Mouse (Mus musculus) midbrain, embryonic 16.5 days (tissue): ENCODE data around the gene Metap1d. TPM values are rescaled to one million over a fixed set of nuclear protein-coding genes. Genes with fewer than 3 reads are reported as not detected.

ENCODE experiments used
- ATAC-seq: fragments of 200-750 bp; cut with Nextera tagmentation; 2 replicates; pipeline ENCODE4 v1.8.0; 2017; ENCODE audit warnings: moderate TSS enrichment
- H3K27ac ChIP-seq: fragments of 300-500 bp; sonication (generic); 2 replicates; pipeline ENCODE4 v1.5.1; 2014; ENCODE audit warnings: mild to moderate bottlenecking, low read length, mixed read lengths
- H3K27me3 ChIP-seq: fragments of 300-500 bp; sonication (generic); 2 replicates; pipeline ENCODE4 v1.6.1; 2014; ENCODE audit warnings: low read depth, low read length, mixed read lengths; ENCODE audit not compliant: control insufficient read depth, insufficient read depth
- H3K36me3 ChIP-seq: fragments of 300-500 bp; sonication (generic); 2 replicates; pipeline ENCODE4 v1.6.1; 2014; ENCODE audit warnings: mild to moderate bottlenecking, low read length, moderate library complexity, mixed read lengths; ENCODE audit not compliant: control insufficient read depth, insufficient read depth
- H3K4me1 ChIP-seq: fragments of 300-500 bp; sonication (generic); 2 replicates; pipeline ENCODE4 v1.6.1; 2014; ENCODE audit warnings: mild to moderate bottlenecking, low read length, mixed read lengths; ENCODE audit not compliant: control insufficient read depth, insufficient read depth
- H3K4me2 ChIP-seq: fragments of 300-500 bp; sonication (generic); 2 replicates; pipeline ENCODE4 v1.6.1; 2014; ENCODE audit warnings: mild to moderate bottlenecking, low read length, mixed read lengths
- H3K4me3 ChIP-seq: fragments of 300-500 bp; sonication (generic); 2 replicates; pipeline ENCODE4 v1.5.1; 2014; ENCODE audit warnings: low read depth, mild to moderate bottlenecking, low read length, moderate library complexity, mixed read lengths
- H3K9ac ChIP-seq: fragments of 300-500 bp; sonication (generic); 2 replicates; pipeline ENCODE4 v1.6.1; 2014; ENCODE audit warnings: low read depth, low read length, mixed read lengths
- H3K9me3 ChIP-seq: fragments of 300-500 bp; sonication (generic); replicated peaks from 2 replicates; pipeline ENCODE4 v1.6.1; 2014; ENCODE audit warnings: mild to moderate bottlenecking, low read length, mixed read lengths; ENCODE audit not compliant: control insufficient read depth, poor library complexity, severe bottlenecking
- WGBS: fragments of 180-500 bp; shearing (Covaris S2); extraction: QIAGEN DNeasy Blood & Tissue Kit; methylation state at CpG from one replicate; pipeline ENCODE4 v1.1.7; 2014; 5-methylcytosine and 5-hydroxymethylcytosine counted together
- polyA plus RNA-seq: library from polyadenylated mRNA; unstranded; fragments of >200 nt; fragmentation: Nextera tagmentation; extraction: Ambion mirVana; gene quantifications from 2 replicates; pipeline ENCODE4 v1.2.1, GENCODE M21; 2015

Metap1d gene
- polyA plus RNA-seq, 1 experiment from 2014 or later = 33.0 TPM

GRCm38 (mm10) chr2:71551704-71552103 lies 98.6 kb downstream of the Metap1d start:
- peaks cover 4% of the 10 kb centered on the region for H3K4me1 ChIP-seq
- H3K27me3 ChIP-seq = peaks cover 49% of the 10 kb centered on the region
- no peaks in the 10 kb centered on the region for H3K36me3 ChIP-seq
- H3K9me3 ChIP-seq = no peaks in the 10 kb centered on the region
- no peak overlapping the region for H3K4me2 ChIP-seq
- ATAC-seq = no peak
- 2% methylated on average over 16 of the region's 18 CpGs for WGBS
- H3K27ac ChIP-seq = no peak overlapping the region
- no peak overlapping the region for H3K4me3 ChIP-seq
- H3K9ac ChIP-seq = no peak overlapping the region

GRCm38 (mm10) chr2:71556071-71556470 lies 103.0 kb downstream of the Metap1d start:
- peaks cover 3% of the 10 kb centered on the region for H3K4me1 ChIP-seq
- no peak overlapping the region for H3K27ac ChIP-seq
- peaks cover 26% of the 10 kb centered on the region for H3K27me3 ChIP-seq
- no peak overlapping the region for H3K4me3 ChIP-seq
- no peak for ATAC-seq
- H3K9me3 ChIP-seq = no peaks in the 10 kb centered on the region
- no peak overlapping the region for H3K4me2 ChIP-seq
- H3K9ac ChIP-seq = no peak overlapping the region
- no peaks in the 10 kb centered on the region for H3K36me3 ChIP-seq
- 79% methylated on average over 5 of the region's 5 CpGs for WGBS

- no peak overlapping the region for H3K27ac ChIP-seq
- no peak overlapping the region for H3K9ac ChIP-seq
- no peaks in the 10 kb centered on the region for H3K36me3 ChIP-seq
- no peak overlapping the region for H3K4me2 ChIP-seq
- H3K4me1 ChIP-seq = no peaks in the 10 kb centered on the region
- WGBS = 88% methylated on average over 9 of the region's 9 CpGs
- no peak overlapping the region for H3K4me3 ChIP-seq
- no peaks in the 10 kb centered on the region for H3K27me3 ChIP-seq
- no peak for ATAC-seq
- no peaks in the 10 kb centered on the region for H3K9me3 ChIP-seq
Measured at GRCm38 (mm10) chr2:71566466-71566865, 113.4 kb downstream of the Metap1d start.

GRCm38 (mm10) chr2:71573736-71574135 lies 120.7 kb downstream of the Metap1d start:
- H3K27me3 ChIP-seq = no peaks in the 10 kb centered on the region
- no peaks in the 10 kb centered on the region for H3K9me3 ChIP-seq
- no peak overlapping the region for H3K4me3 ChIP-seq
- no peak overlapping the region for H3K4me2 ChIP-seq
- no peaks in the 10 kb centered on the region for H3K4me1 ChIP-seq
- H3K27ac ChIP-seq = no peak overlapping the region
- no peaks in the 10 kb centered on the region for H3K36me3 ChIP-seq
- no peak for ATAC-seq
- 82% methylated on average over 4 of the region's 4 CpGs for WGBS
- no peak overlapping the region for H3K9ac ChIP-seq

Other genes starting within 250 kb of the Metap1d start
- 190 and 199 TPM in 2 replicates for gene Dync1i2, start 241.6 kb upstream of the Metap1d start, polyA plus RNA-seq
- gene Slc25a12, start 85.5 kb upstream of the Metap1d start, polyA plus RNA-seq = 114 and 117 TPM in 2 replicates
- 38.1 and 45.0 TPM in 2 replicates for gene Hat1, start 64.3 kb upstream of the Metap1d start, polyA plus RNA-seq
- 31.5 and 55.5 TPM in 2 replicates for gene Dlx1, start 74.8 kb downstream of the Metap1d start, polyA plus RNA-seq
- 4.5 and 10.9 TPM in 2 replicates for gene Dlx2, start 93.5 kb downstream of the Metap1d start, polyA plus RNA-seq